Mouse (Mus musculus) hindbrain, embryonic 16.5 days (tissue): Measurements from ENCODE around the gene Golm1. TPM values are rescaled to one million over a fixed set of nuclear protein-coding genes. Genes with fewer than 3 reads are reported as not detected.
A peak's percentile ranks its signal among the peaks of the same experiment; 100 is the strongest.
"Not testable (repeated sequence)": the region's sequence is repeated elsewhere in the genome, so short reads cannot be mapped to it uniquely, and the experiment has no call there.

ENCODE experiments used
- ATAC-seq: fragments of 200-750 bp; cut with Nextera tagmentation; 2 replicates; pipeline ENCODE4 v1.8.0; 2017; ENCODE audit warnings: moderate TSS enrichment, moderate library complexity
- H3K27ac ChIP-seq: fragments of 300-500 bp; sonication (generic); 2 replicates; pipeline ENCODE4 v1.5.1; 2014; ENCODE audit warnings: low read depth, mild to moderate bottlenecking, control low read depth, low read length, moderate library complexity
- H3K27me3 ChIP-seq: fragments of 300-500 bp; sonication (generic); replicated peaks from 2 replicates; pipeline ENCODE4 v1.6.1; 2014; ENCODE audit warnings: low read length; ENCODE audit not compliant: control insufficient read depth, insufficient read depth
- H3K36me3 ChIP-seq: fragments of 300-500 bp; sonication (generic); 2 replicates; pipeline ENCODE4 v1.6.1; 2014; ENCODE audit warnings: mild to moderate bottlenecking, low read length, moderate library complexity, mixed read lengths; ENCODE audit not compliant: control insufficient read depth, insufficient read depth
- H3K4me1 ChIP-seq: fragments of 300-500 bp; sonication (generic); 2 replicates; pipeline ENCODE4 v1.6.1; 2014; ENCODE audit warnings: low read depth, low read length; ENCODE audit not compliant: control insufficient read depth, insufficient read depth
- H3K4me2 ChIP-seq: fragments of 300-500 bp; sonication (generic); 2 replicates; pipeline ENCODE4 v1.6.1; 2014; ENCODE audit warnings: mild to moderate bottlenecking, low read length, control low read depth, moderate library complexity
- H3K4me3 ChIP-seq: fragments of 300-500 bp; sonication (generic); 2 replicates; pipeline ENCODE4 v1.5.1; 2014; ENCODE audit warnings: mild to moderate bottlenecking, low read length, control low read depth, moderate library complexity
- H3K9ac ChIP-seq: fragments of 300-500 bp; sonication (generic); 2 replicates; pipeline ENCODE4 v1.6.1; 2014; ENCODE audit warnings: low read depth, mild to moderate bottlenecking, control low read depth, low read length, moderate library complexity
- H3K9me3 ChIP-seq: fragments of 300-500 bp; sonication (generic); 2 replicates; pipeline ENCODE4 v1.6.1; 2014; ENCODE audit warnings: mild to moderate bottlenecking, low read length, moderate library complexity; ENCODE audit not compliant: control insufficient read depth
- WGBS: fragments of 180-500 bp; shearing (Covaris S2); extraction: QIAGEN DNeasy Blood & Tissue Kit; methylation state at CpG from one replicate; pipeline ENCODE4 v1.1.7; 2014; 5-methylcytosine and 5-hydroxymethylcytosine counted together
- polyA plus RNA-seq: library from polyadenylated mRNA; unstranded; fragments of >200 nt; fragmentation: Nextera tagmentation; extraction: Ambion mirVana; gene quantifications from 2 replicates; pipeline ENCODE4 v1.2.1, GENCODE M21; 2015

The Golm1 gene
- polyA plus RNA-seq: 21.0 and 26.0 TPM in 2 replicates

DNA sequence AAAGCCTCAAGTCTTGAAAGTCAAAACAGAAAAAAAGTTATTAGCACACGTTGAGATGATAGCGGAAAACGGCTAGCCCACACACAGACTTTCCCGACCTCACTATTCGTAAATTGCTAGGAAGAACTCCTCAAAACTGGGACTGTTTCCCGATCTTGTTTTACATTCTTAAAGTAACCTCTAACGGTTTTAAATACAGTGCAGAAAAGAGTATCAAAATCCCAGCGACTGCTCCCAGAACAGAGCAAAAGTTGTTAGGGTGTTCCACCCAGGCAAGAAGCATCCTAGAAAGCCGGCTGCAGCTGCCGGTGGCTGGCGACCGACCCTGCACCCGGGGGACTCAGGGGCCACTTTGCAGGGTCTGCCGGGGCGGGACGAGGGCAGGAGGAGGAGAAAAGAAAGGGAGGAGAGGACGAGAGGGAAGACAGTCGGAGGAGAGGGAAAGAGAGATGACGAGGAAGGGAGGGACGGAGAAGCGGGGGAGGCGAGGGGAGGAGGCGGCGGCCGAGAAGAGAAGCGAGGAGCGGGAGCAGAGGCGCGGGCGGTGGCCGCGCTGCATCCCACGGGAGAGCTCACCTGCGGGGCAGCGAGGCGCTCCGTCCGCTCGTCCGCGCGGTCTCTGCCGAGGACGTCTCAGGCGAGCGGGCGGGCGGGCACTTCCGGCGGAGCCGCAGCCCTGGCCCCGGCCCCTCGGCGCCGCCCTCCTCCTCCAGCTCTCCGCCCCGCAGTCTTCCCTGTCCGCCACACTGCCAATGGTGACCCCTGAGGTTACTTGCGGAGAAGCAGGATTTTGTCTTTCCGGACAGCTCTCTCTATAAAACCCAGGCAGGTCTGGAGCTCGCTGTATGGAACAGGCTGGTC is at the start of gene Golm1:
TSS of gene Golm1 (minus strand) at position 661 of the 861 bp plus-strand sequence.
- H3K4me1 ChIP-seq: peaks cover 11% of the 10 kb centered on the region
- H3K9ac ChIP-seq: peak within 1 kb of the TSS; percentile 90
- H3K36me3 ChIP-seq: no peaks in the 10 kb centered on the region
- under 1% methylated on average over 47 of the region's 61 CpGs for WGBS
- no peaks in the 10 kb centered on the region for H3K27me3 ChIP-seq
- peak; percentile 89 for ATAC-seq
- H3K4me3 ChIP-seq: peak within 1 kb of the TSS; percentile 84
- peak within 1 kb of the TSS; percentile 62 for H3K4me2 ChIP-seq
- H3K9me3 ChIP-seq: no peaks in the 10 kb centered on the region
- H3K27ac ChIP-seq: peak within 1 kb of the TSS; percentile 75

DNA sequence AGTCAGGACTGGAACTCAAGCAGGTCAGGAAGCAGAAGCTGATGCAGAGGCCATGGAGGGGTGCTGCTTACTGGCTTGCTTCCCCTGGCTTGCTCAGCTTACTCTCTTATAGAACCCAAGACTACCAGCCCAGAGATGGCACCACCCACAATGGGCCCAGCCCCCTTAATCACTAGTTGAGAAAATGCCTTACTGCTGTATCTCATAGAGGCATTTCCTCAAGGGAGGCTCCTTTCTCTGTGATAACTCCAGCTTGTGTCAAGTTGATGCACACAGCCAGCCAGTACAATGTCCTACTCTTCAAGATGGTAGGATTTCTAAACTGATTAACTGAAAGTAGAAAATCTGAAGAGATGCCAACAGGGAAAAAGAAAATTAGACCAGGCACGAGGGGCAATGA is 46.5 kb upstream of the Golm1 start:
- H3K36me3 ChIP-seq, H3K27ac ChIP-seq, H3K4me1 ChIP-seq, H3K4me2 ChIP-seq, ATAC-seq, H3K27me3 ChIP-seq, H3K9ac ChIP-seq, H3K4me3 ChIP-seq, H3K9me3 ChIP-seq: not testable (repeated sequence)
- 91% methylated on average over 1 of the region's 1 CpGs for WGBS

DNA sequence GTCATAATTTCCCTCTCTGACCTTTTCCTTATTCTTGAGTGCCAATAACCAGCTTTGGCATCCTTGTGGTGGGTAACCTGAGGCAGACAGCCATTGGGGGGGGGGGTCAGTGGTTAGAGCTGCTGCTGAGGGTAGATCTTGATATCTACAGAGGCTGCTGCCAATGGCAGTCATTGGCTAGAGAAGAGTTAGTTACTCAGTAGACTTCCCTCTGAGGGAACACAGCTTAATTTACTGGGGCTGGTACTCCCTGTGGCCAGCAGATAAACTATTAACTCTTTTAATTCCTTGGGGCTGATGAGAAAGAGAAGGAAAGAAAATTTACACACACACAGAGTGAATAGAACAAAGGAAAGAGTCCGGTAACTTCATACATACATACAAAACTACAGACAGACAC is 43.9 kb upstream of the Golm1 start:
- no peak for ATAC-seq
- no peak overlapping the region for H3K27ac ChIP-seq
- no peak overlapping the region for H3K4me2 ChIP-seq
- WGBS: 76% methylated on average over 1 of the region's 1 CpGs
- no peak overlapping the region for H3K4me3 ChIP-seq
- no peak overlapping the region for H3K9ac ChIP-seq
- no peaks in the 10 kb centered on the region for H3K9me3 ChIP-seq
- H3K27me3 ChIP-seq: no peaks in the 10 kb centered on the region
- H3K4me1 ChIP-seq: no peaks in the 10 kb centered on the region; the same call in 1 of the 2 replicates
- H3K36me3 ChIP-seq: no peaks in the 10 kb centered on the region

DNA sequence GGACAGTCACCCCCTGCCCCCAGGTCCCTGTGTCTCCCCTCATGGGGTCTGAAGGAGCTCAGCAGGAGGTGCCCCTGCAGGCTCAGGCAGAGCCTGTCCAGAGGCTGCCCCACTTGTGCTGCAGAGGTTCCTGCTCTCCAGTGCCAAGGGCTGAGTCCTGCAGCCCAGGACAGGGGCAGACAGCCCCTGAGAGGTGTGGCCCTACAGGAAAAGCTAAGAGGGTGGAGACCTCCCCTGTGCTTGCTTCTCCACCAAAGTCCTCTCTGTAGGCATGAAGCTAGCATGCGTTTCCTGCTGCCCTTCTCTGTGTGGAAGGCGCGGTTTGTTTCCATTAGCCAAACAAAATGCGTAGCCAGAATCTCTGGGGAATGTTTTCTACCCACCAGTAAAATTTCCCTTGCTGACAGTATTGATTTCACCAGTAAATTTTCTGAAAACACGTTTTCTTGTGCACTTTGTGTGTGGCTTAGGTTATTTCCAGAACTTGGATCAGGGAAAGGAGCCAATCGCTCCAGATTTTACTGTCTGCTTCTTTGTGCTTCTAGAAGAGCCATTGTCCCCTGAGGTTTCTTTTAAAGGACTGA is 43.3 kb upstream of the Golm1 start:
- not testable (repeated sequence) for H3K9ac ChIP-seq, H3K4me1 ChIP-seq, H3K9me3 ChIP-seq, H3K27ac ChIP-seq, H3K36me3 ChIP-seq, H3K4me3 ChIP-seq, H3K27me3 ChIP-seq, H3K4me2 ChIP-seq, ATAC-seq
- WGBS: 33% methylated on average over 6 of the region's 6 CpGs

DNA sequence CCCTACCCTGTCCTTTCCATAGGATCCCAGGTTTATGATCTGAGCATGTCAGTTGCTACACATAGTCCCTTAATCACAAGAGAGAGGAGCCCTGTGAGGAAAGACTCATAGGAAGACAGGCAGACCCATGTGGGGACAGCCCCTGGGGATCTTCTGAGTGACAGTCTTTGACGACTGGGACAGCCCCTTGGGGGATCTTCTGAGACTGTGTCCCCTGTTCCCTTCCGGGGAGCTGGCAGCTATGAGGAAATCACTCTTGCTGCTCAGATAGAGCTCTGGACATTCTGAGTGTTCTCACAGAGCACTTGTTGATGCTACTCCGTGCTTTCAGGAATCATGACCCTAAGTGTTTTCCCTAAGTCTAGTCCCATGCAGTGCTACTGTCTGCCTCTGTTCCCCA is 38.1 kb upstream of the Golm1 start:
- H3K27me3 ChIP-seq: no peaks in the 10 kb centered on the region
- no peak overlapping the region for H3K4me2 ChIP-seq
- H3K27ac ChIP-seq: no peak overlapping the region
- no peak for ATAC-seq
- H3K4me3 ChIP-seq: no peak overlapping the region
- no peak overlapping the region for H3K9ac ChIP-seq
- WGBS: 37% methylated on average over 3 of the region's 3 CpGs
- H3K9me3 ChIP-seq: no peaks in the 10 kb centered on the region
- H3K4me1 ChIP-seq: no peaks in the 10 kb centered on the region
- H3K36me3 ChIP-seq: no peaks in the 10 kb centered on the region

DNA sequence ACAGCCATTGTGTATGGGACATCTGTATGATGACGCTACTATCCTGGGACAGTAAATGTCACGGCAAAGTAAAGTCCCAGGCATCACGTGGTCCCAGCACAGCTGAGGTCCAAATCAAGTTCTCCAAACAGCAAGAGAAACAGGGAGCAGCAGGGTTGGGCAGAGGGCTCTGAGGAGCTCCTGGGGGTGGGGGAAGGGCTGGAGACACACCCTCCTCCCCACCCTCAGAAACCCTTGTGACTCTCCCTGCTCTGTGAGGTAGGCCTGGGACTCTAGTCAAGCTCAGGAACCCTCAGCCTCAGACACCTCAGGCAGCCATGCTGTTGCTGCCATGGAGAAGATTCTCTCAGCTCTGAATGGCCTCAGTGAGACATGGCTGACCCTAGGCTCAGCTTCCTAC is 36.4 kb upstream of the Golm1 start, which contains the start of gene Spata31d1b:
TSS of gene Spata31d1b (plus strand) at position 301 of the 400 bp plus-strand sequence.
- not testable (repeated sequence) for H3K36me3 ChIP-seq, H3K9me3 ChIP-seq, H3K9ac ChIP-seq, H3K4me3 ChIP-seq, H3K27ac ChIP-seq, ATAC-seq, H3K4me1 ChIP-seq, H3K4me2 ChIP-seq, H3K27me3 ChIP-seq
- 54% methylated on average over 3 of the region's 3 CpGs for WGBS

DNA sequence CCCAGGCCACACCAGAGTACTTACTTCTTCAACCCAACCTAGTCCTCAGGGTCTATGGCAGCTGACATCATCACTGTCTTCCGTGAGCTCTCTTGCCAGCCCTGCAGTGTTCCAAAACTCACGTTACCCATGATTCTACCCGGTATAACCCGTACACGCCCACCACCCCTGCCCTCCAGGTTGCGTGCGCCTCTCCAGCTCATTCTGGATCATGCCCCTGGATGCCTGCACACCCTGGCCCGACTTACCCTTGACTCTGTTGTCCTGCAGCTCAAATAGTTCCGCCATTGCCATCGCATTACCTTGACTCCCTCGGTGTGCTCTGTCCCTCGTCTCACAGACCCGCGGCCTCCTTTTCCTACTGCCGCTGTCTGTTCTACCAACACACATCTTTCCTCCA is 34.6 kb upstream of the Golm1 start, which contains the start of gene Spata31d1a:
TSS of gene Spata31d1a (minus strand) at position 101 of the 400 bp plus-strand sequence.
- Histone ChIP-seq H3K9me3 (no peaks in the 10 kb centered on the region), H3K4me1 (no peaks in the 10 kb centered on the region), H3K27ac (no peak within 1 kb of the TSS), H3K36me3 (no peaks in the 10 kb centered on the region), H3K9ac (no peak within 1 kb of the TSS), H3K4me2 (no peak within 1 kb of the TSS), H3K4me3 (no peak within 1 kb of the TSS), H3K27me3 (no peaks in the 10 kb centered on the region)
- WGBS: 90% methylated on average over 15 of the region's 15 CpGs
- no peak for ATAC-seq

DNA sequence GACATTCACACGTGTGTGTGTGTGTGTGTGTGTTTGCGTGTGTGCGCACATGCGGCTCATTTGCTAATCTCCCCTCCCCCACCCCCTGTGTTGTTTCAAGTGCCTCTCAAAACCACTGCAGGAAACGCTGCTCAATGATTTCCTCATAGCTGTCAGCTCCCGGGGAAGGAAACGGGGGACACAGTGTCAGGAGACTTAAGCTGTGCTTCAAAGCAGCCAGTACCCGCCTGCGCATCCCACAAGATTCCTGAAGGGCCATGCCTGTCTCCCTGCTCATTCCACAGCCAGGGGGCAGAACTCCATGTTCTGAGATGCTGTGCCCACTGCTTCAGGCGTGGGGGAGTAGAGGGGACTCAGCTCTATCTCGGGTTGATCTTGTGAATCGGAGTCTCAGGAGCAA is 29.0 kb upstream of the Golm1 start:
- no peak for ATAC-seq

DNA sequence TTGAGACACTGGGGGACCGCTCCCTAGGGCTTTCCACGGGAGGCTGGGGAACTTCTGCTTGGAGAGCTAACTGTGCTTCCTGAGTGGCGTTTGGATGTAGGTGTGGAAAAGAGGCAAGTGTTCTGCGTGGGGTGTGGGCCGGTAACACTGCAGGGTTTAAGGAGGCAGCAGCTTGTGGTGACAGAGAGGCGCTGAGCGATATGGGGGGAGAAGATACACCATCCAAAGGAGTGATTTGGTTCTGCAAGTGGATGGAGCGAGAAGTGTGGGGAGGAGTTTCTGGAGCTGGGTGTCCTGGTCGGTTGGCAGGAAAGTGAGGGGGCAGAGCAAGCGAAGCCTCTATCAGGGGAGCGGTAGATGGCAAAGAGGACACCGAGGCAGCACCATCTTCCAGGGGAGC is 27.9 kb upstream of the Golm1 start:
- Histone ChIP-seq H3K4me3 (no peak overlapping the region), H3K27me3 (no peaks in the 10 kb centered on the region), H3K27ac (no peak overlapping the region), H3K4me1 (no peaks in the 10 kb centered on the region), H3K9me3 (no peaks in the 10 kb centered on the region), H3K9ac (no peak overlapping the region), H3K4me2 (no peak overlapping the region), H3K36me3 (no peaks in the 10 kb centered on the region)
- 89% methylated on average over 12 of the region's 12 CpGs for WGBS
- no peak for ATAC-seq

More for the DNA sequence above, 29.0 kb upstream of the Golm1 start:
- no peaks in the 10 kb centered on the region for H3K36me3 ChIP-seq
- no peak overlapping the region for H3K4me2 ChIP-seq
- no peaks in the 10 kb centered on the region for H3K4me1 ChIP-seq
- H3K9me3 ChIP-seq: no peaks in the 10 kb centered on the region
- WGBS: 61% methylated on average over 12 of the region's 12 CpGs
- H3K4me3 ChIP-seq: no peak overlapping the region
- H3K27ac ChIP-seq: no peak overlapping the region
- no peak overlapping the region for H3K9ac ChIP-seq
- no peaks in the 10 kb centered on the region for H3K27me3 ChIP-seq
